Mouse (Mus musculus): ENCODE results near the gene Gm45015. TPM values are rescaled to one million over a fixed set of nuclear protein-coding genes. Genes with fewer than 3 reads are reported as not detected.

The Gm45015 gene
- polyA plus RNA-seq (2016; fragmentation: Nextera tagmentation; extraction: Ambion mirVana), result not detected in 2 replicates

GRCm38 (mm10) chrX:73336740-73337139, at the start of gene Gm45015:
Gm45015 (minus strand) TSS chrX:73336840.
- WGBS, result 87% methylated on average over 4 of the region's 4 CpGs
- Histone ChIP-seq H3K27ac (replicated peaks) (no peak within 1 kb of the TSS), H3K9me3 (no peaks in the 10 kb centered on the region), H3K4me3 (no peak within 1 kb of the TSS), H3K27me3 (peaks cover 10% of the 10 kb centered on the region), H3K36me3 (no peaks in the 10 kb centered on the region), H3K4me2 (replicated peaks) (no peak within 1 kb of the TSS), H3K9ac (replicated peaks) (no peak within 1 kb of the TSS), H3K4me1 (no peaks in the 10 kb centered on the region)
- ATAC-seq (ENCODE audit: low FRiP score, low read depth), result no peak

GRCm38 (mm10) chrX:73384924-73385323, 48.3 kb upstream of the Gm45015 start:
- H3K27ac ChIP-seq (replicated peaks), result peak overlapping the region; percentile 42; the same call in 1 of the 2 replicates
- WGBS, result 48% methylated on average over 1 of the region's 1 CpGs
- H3K4me3 ChIP-seq, result no peak overlapping the region
- H3K9ac ChIP-seq (replicated peaks), result no peak overlapping the region
- H3K4me2 ChIP-seq (replicated peaks), result no peak overlapping the region
- no peaks in the 10 kb centered on the region for H3K27me3 ChIP-seq
- no peaks in the 10 kb centered on the region for H3K4me1 ChIP-seq
- H3K36me3 ChIP-seq, result no peaks in the 10 kb centered on the region
- ATAC-seq (ENCODE audit: low FRiP score, low read depth), result no peak
- H3K9me3 ChIP-seq, result no peaks in the 10 kb centered on the region

DNA sequence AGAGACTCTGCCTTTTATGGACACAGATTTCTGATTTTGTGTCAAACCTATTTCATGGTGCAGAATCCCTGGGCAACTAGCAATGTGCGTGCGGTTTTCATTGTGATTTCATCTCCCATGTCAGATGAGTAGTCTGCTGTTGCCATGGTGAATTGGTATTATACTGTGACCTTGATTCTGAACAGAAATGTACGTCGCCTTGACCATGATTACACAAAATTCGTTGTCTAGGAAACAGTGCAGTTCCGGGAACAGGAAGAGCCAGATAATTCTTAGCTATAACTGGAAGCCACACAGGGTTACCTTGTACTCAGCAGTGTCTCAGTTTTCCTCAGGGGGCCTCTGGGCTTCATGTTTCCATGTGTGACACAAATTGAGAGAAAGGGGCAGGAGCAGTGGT, 47.8 kb upstream of the Gm45015 start:
- Histone ChIP-seq H3K4me1 (no peaks in the 10 kb centered on the region), H3K9ac (replicated peaks) (no peak overlapping the region), H3K36me3 (no peaks in the 10 kb centered on the region), H3K9me3 (no peaks in the 10 kb centered on the region), H3K4me3 (no peak overlapping the region), H3K27ac (replicated peaks) (0 out of 2 replicates have a peak overlapping the region, but pooled peaks have one; percentile 42), H3K4me2 (replicated peaks) (no peak overlapping the region), H3K27me3 (no peaks in the 10 kb centered on the region)
- ATAC-seq (ENCODE audit: low FRiP score, low read depth), result no peak
- 56% methylated on average over 6 of the region's 6 CpGs for WGBS

DNA sequence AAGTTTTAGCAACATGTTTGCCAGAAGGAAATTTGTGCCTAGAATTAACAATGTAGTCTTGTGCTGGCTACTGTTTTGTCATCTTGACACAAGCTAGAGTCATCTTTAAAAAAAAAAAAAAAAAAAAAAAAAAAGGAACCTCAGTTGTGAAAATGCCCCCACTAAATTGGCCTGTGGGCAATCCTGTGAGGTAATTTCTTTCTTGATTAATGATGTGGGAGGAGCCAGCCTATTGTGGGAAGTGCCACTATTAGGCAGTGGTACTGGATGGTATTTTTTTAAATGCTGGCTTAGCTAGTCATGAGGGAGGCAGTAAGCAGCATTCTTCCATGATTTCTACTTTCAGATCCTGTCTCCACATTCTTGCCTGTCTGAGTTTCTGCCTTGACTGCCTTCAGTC, 26.7 kb upstream of the Gm45015 start:
- Histone ChIP-seq H3K9me3 (no peaks in the 10 kb centered on the region), H3K9ac (replicated peaks) (no peak overlapping the region), H3K36me3 (no peaks in the 10 kb centered on the region), H3K27me3 (no peaks in the 10 kb centered on the region), H3K4me1 (no peaks in the 10 kb centered on the region), H3K4me3 (no peak overlapping the region), H3K4me2 (replicated peaks) (no peak overlapping the region), H3K27ac (replicated peaks) (no peak overlapping the region)
- no peak for ATAC-seq (ENCODE audit: low FRiP score, low read depth)

- no peak for ATAC-seq (ENCODE audit: low FRiP score, low read depth)
- Histone ChIP-seq H3K27ac (replicated peaks) (no peak overlapping the region), H3K9ac (replicated peaks) (no peak overlapping the region), H3K4me1 (no peaks in the 10 kb centered on the region), H3K27me3 (no peaks in the 10 kb centered on the region), H3K4me3 (no peak overlapping the region), H3K9me3 (peaks cover 4% of the 10 kb centered on the region; the same call in 1 of the 2 replicates), H3K36me3 (peaks cover 37% of the 10 kb centered on the region), H3K4me2 (replicated peaks) (no peak overlapping the region)
- WGBS, result 80% methylated on average over 1 of the region's 1 CpGs
These were observed 20.1 kb upstream of the Gm45015 start for GRCm38 (mm10) chrX:73356719-73357118.

DNA sequence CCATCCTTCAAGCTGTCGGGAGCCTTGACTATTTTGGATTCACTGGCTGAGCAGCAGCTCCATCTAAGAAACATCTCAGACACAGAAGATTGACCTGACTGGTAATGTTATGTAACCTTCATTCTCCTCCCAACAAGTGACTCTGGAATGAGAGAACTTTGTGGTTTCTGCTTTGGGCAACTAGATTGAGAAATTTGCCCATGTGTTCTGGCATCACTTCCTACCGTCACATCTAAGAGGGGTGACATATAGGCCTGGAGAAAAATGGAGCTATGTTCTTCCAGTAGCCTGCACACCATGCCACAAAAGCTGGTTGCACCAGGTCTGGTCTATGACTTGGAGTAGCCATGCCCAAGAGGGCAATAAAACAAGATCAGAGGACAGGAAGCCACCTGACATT, 19.5 kb upstream of the Gm45015 start:
- no peak for ATAC-seq (ENCODE audit: low FRiP score, low read depth)
- H3K4me2 ChIP-seq (replicated peaks), result no peak overlapping the region
- no peak overlapping the region for H3K4me3 ChIP-seq
- no peak overlapping the region for H3K9ac ChIP-seq (replicated peaks)
- no peaks in the 10 kb centered on the region for H3K4me1 ChIP-seq
- H3K36me3 ChIP-seq, result peaks cover 39% of the 10 kb centered on the region
- H3K27me3 ChIP-seq, result no peaks in the 10 kb centered on the region
- H3K9me3 ChIP-seq, result peaks cover 4% of the 10 kb centered on the region; the same call in 1 of the 2 replicates
- H3K27ac ChIP-seq (replicated peaks), result no peak overlapping the region
- WGBS, result 92% methylated on average over 2 of the region's 2 CpGs

DNA sequence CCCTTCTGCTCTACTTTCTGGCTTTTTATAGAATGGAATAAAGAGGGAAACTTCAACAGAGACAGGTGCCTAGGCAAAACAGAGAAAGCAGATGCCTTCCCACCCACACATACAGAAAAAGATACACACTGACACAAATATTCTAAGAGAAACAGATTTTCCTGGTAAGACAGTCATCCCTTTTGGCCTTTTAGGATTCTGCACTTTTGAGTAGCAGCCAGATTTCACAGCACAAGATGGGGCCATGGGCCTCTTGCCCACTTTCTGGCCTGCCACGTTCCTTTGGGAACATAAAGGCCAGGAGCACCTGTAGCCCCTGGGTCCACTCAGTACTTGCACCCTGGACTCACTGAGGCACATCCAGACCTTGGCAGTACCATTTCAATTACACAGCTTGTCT, 7.7 kb upstream of the Gm45015 start:
- Histone ChIP-seq H3K9me3 (no peaks in the 10 kb centered on the region), H3K27ac (replicated peaks) (no peak overlapping the region), H3K4me3 (no peak overlapping the region), H3K36me3 (no peaks in the 10 kb centered on the region), H3K9ac (replicated peaks) (no peak overlapping the region), H3K27me3 (no peaks in the 10 kb centered on the region; the same call in 1 of the 2 replicates), H3K4me1 (0 out of 2 replicates have a peak, but pooled peaks cover 5% of the 10 kb centered on the region), H3K4me2 (replicated peaks) (no peak overlapping the region)
- ATAC-seq (ENCODE audit: low FRiP score, low read depth), result no peak
- WGBS, result 78% methylated on average over 1 of the region's 1 CpGs

- Histone ChIP-seq H3K4me3 (no peak overlapping the region), H3K9me3 (no peaks in the 10 kb centered on the region)
- WGBS, result 81% methylated on average over 1 of the region's 1 CpGs
These were observed 7.2 kb upstream of the Gm45015 start for GRCm38 (mm10) chrX:73343802-73344201.

DNA sequence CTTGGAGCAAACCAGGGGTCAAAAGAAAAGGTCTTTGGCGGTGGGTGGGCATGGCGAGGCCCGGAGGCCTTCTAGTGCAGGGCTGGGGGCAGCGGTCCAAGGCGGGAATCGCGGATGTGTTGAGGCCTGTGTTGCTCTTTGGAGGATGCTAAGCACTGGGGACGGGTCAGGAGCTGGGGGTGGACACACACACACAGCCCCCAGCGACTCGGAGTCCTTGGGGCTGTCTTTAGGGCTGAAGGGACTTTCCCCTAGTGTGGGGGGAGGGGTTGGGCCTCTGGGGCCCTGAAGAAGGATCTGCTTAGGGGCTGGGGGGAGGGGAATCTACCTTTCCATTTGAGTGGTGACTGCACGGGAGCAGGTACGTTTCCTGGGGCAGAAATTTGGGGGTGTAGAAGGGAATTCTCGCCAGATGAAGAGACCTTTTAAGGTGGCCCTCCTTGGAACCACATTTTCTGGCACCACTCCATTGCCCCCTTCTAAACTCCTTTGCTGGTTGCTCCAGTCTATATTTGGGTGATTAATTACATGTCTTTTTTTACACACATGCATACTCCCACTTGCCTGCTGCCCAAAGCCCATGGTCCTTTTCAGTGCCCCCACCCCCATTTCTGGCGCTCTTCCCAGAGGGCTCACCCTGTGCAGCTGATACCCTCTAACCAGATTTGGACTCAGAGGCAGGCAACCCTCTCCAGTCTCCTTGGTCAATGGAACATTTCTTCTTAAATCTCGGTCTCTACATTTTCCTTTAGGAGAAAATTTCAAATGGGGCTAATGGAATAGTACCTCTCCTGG, 6.5 kb upstream of the Gm45015 start:
- ATAC-seq (ENCODE audit: low FRiP score, low read depth), result peak; percentile 64
- 30% methylated on average over 15 of the region's 15 CpGs for WGBS
- Histone ChIP-seq H3K9ac (replicated peaks) (peak overlapping the region; percentile 72), H3K4me2 (replicated peaks) (peak overlapping the region; percentile 61), H3K4me1 (0 out of 2 replicates have a peak, but pooled peaks cover 5% of the 10 kb centered on the region), H3K36me3 (no peaks in the 10 kb centered on the region), H3K9me3 (no peaks in the 10 kb centered on the region), H3K27me3 (no peaks in the 10 kb centered on the region; the same call in 1 of the 2 replicates), H3K4me3 (peak overlapping the region; percentile 55), H3K27ac (replicated peaks) (peak overlapping the region; percentile 43; the same call in 1 of the 2 replicates)

More at GRCm38 (mm10) chrX:73343802-73344201, 7.2 kb upstream of the Gm45015 start:
- H3K36me3 ChIP-seq, result no peaks in the 10 kb centered on the region
- H3K4me2 ChIP-seq (replicated peaks), result peak overlapping the region; percentile 61
- H3K27ac ChIP-seq (replicated peaks), result no peak overlapping the region
- 0 out of 2 replicates have a peak, but pooled peaks cover 5% of the 10 kb centered on the region for H3K4me1 ChIP-seq
- H3K27me3 ChIP-seq, result no peaks in the 10 kb centered on the region; the same call in 1 of the 2 replicates
- ATAC-seq (ENCODE audit: low FRiP score, low read depth), result no peak
- H3K9ac ChIP-seq (replicated peaks), result no peak overlapping the region

DNA sequence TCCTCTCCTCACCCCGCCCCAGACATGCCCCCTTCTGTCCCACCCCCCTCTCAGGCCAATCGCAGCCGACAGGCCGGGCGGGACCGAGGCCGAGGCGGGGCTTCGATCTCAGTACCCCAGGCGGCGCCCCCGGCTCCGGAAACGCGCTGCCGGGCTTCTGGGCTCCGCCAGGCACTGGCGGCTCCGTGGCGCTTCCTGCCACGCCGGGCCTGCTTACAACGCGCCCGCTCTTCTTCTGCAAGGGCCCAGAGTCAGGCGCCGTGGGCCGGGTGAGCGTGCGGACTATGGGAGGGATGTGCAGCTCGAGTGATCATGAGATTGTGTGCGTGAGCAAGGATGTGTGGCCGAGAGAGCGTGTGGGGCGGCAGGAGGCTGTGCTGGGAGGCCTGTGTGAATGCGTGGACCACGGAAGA, 5.8 kb upstream of the Gm45015 start, which contains the start of gene Zfp275:
Gene Zfp275 (plus strand): TSS at position 139 of the 413 bp plus-strand sequence.
- peak; percentile 93 for ATAC-seq (ENCODE audit: low FRiP score, low read depth)

DNA sequence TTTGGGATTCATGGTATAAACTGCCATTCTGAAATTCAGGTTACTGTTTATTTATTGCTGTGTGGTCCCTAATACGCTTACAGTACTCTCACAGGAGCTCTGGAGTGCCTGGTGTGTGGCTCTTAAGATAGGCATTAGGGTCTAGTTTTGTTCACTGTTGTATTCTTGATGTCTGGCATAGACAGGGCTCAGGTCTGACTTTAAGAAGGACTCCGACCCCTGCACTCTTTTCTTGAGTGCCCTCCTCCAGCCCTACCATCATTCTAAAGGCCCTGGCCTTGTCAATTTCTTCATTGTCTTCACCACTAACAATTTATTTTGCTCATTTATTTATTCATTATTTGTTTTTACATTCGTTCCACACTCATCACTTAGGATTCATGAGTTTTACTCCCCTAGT, 5.4 kb upstream of the Gm45015 start:
- peak; percentile 50; the same call in 1 of the 2 replicates for ATAC-seq (ENCODE audit: low FRiP score, low read depth)
- Histone ChIP-seq H3K27ac (replicated peaks) (peak overlapping the region; percentile 43; the same call in 1 of the 2 replicates), H3K4me1 (0 out of 2 replicates have a peak, but pooled peaks cover 5% of the 10 kb centered on the region), H3K36me3 (no peaks in the 10 kb centered on the region), H3K4me2 (replicated peaks) (peak overlapping the region; percentile 61), H3K9ac (replicated peaks) (peak overlapping the region; percentile 72), H3K27me3 (no peaks in the 10 kb centered on the region; the same call in 1 of the 2 replicates), H3K9me3 (no peaks in the 10 kb centered on the region), H3K4me3 (peak overlapping the region; percentile 55)
- WGBS, result 35% methylated on average over 3 of the region's 3 CpGs

More for the DNA sequence above, 5.8 kb upstream of the Gm45015 start, which contains the start of gene Zfp275:
- peak within 1 kb of the TSS; percentile 43 for H3K27ac ChIP-seq (replicated peaks)
- H3K4me3 ChIP-seq, result peak within 1 kb of the TSS; percentile 55
- WGBS, result 17% methylated on average over 37 of the region's 37 CpGs
- H3K27me3 ChIP-seq, result no peaks in the 10 kb centered on the region; the same call in 1 of the 2 replicates
- peak within 1 kb of the TSS; percentile 72 for H3K9ac ChIP-seq (replicated peaks)
- H3K4me1 ChIP-seq, result 0 out of 2 replicates have a peak, but pooled peaks cover 5% of the 10 kb centered on the region
- no peaks in the 10 kb centered on the region for H3K36me3 ChIP-seq
- H3K4me2 ChIP-seq (replicated peaks), result peak within 1 kb of the TSS; percentile 61
- H3K9me3 ChIP-seq, result no peaks in the 10 kb centered on the region

DNA sequence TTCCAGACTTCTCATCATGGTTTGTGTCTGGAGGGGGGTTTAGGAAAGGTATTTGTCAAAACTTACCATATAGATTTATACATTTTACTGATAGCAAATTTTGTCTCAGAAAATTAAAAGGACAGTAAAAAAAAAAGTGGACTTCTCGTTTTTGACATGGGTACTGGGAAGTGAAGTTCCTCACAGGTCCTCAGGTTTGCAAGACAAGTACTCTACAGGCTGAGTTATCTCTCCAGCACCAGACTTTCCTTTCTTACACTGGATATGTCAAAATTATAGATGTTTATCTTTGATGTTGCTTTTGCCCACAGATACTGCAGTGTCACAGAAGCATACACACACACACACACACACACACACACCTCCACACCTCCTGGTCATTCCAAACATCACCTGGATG, 4.8 kb upstream of the Gm45015 start:
- peaks cover 2% of the 10 kb centered on the region; the same call in 1 of the 2 replicates for H3K27me3 ChIP-seq
- no peak overlapping the region for H3K4me3 ChIP-seq
- H3K9ac ChIP-seq (replicated peaks), result no peak overlapping the region
- H3K9me3 ChIP-seq, result no peaks in the 10 kb centered on the region
- H3K27ac ChIP-seq (replicated peaks), result no peak overlapping the region
- no peaks in the 10 kb centered on the region for H3K36me3 ChIP-seq
- no peak overlapping the region for H3K4me2 ChIP-seq (replicated peaks)
- 69% methylated on average over 1 of the region's 1 CpGs for WGBS
- H3K4me1 ChIP-seq, result 0 out of 2 replicates have a peak, but pooled peaks cover 5% of the 10 kb centered on the region
- ATAC-seq (ENCODE audit: low FRiP score, low read depth), result no peak

Data from midbrain, embryonic 12.5 days (tissue).